Mouse (Mus musculus) thymus, postnatal 10 days (tissue): Measurements from ENCODE around the gene Artn.

Source experiments
- DNase-seq, 2 experiments: peaks; one replicate each; pipeline ENCODE4 v3.0.0; 2021; ENCODE audit warnings: low spot score in 2 of 2

Artn gene

DNA sequence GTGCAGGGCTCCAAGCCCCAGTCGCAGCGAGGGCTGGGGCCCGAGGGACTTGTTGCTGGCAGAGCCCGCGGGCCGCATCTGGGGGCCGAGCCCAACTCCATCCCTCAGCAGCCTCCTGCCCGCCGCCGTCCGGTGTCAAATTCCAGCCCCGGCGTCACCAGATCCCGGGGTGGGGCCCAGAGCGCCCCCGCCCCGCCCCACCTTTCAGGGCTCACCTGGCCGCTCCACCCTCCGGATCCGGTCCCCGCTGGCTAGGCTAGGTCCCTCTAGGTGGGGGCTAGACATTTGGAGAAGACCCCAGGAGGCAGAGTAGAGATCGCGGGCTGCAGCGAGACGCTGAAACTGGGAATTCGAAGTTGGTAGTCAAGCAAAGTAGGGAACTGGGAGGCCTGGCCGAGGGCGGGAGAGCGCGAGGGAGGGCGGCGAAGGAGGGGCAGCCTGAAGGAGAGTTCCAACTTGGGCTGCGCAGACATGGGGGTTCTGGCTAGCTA is at the start of gene Artn:
Artn (minus strand) TSS at position 373 of the 491 bp plus-strand sequence.
- DNase-seq, result no peak

DNA sequence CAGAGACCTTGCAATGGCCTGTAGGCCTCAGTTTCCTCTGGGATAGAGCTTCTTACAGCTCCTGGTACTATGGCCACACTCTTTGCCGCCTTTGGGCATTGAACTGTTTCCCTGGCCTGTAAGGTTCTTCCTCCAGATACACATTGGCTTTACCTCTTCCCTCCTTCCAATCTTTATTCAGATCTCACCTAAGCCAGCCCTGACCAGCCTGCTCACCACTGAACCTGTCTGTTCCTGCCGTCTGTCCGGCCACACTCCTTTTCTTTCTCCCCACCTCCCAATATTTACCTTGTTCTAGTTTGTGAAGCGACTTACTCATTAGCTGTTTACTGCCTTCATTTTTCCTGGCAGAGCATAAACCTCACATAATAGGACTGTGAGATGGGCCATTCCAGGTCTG is 49.6 kb upstream of the Artn start:
- DNase-seq, result no peak

DNA sequence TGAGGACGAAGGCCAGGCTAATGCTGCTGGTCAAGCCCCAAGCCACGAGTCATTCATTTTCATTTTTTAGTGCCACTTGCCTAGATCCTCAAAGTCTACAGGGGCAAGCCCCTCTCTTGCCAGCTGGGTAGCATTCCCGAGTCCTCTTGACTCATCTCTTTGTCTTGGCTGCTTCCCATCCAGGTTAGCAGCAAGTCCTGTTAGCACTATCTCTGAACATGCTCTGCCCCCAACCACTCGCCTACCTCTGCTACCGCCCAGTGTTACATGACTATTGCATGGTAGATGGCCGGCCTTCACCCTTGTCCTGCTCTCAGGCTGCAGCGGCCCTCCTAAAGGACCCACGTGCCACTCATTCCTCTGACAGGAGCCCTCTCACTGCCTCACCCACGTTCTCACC is 48.7 kb upstream of the Artn start:
- DNase-seq, result no peak

DNA sequence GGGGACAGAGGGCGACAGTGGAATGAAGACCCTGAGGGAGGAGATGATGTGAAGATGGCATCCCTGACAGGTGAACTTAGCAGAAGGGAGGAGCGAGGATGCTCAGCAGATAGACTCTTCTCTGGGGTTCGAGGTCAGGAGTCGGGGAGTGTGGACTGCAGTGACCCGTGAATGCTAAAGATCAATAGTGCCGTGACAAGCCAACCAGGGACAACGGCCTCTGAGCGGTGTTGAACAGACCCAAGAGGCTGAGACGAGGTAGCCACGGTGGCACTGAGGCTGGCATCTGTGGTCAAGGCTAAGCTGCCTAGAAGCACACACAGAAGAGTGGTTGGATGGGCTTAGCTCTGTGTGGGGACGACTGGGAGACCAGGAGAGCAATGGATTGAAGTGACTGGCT is 48.3 kb upstream of the Artn start:
- no peak for DNase-seq

DNA sequence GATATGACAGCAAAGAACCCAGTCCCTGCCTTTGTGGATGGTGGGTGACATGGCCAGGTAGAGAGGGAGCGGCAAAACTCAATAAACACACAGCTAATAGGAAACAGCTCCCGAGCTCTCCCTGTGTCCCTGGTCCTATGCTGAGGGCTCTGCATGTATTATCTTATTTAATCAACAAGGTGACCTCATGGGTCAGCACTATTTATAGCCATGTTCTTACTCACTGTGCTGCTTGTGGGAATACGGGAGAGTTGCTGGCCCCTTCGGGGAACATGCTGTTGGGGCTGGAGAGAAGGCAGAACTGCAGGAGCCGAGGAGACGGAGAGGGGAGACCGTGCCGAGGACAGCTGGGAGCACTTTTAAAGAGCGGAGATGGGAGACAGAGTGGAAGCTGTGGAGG is 47.8 kb upstream of the Artn start:
- no peak for DNase-seq

DNA sequence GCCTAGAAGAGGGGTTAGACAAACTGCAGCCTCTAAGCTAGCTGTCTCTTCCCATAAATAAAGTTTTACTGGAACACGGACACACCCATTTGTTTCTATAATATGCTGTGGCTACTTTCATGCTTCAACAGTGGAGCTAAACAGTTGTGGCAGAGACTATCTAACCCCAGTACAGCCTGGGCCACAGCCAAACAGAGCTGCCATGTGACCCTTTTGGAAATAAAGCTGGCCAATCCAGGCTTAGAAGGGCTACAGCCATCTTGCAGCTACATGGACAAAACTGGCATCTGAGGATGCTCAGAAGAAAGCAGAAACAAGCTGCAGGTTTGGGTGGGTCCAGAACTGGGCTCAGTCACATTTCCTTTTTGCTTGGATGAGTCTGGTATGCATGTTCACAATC is 46.3 kb upstream of the Artn start:
- DNase-seq, result no peak

DNA sequence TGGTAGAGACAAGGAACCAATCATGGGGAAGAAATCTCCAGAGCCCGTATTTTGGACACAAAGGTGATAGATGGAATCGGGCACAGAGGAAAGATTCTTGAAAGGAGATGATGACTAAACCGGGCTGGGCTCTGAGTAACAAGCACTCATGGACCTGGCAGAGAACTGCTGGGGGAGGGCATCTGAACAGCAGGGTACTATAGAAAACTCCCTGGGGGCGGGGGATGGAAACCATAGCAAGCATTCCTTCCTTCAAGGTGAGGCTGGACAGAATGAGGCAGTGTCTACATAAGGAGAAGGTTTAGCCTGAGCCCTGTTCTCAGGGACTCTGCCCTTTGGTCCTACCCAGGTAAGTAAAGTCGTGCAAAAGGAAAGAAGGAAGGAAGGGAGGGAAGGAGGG is 45.2 kb upstream of the Artn start:
- DNase-seq, result no peak

DNA sequence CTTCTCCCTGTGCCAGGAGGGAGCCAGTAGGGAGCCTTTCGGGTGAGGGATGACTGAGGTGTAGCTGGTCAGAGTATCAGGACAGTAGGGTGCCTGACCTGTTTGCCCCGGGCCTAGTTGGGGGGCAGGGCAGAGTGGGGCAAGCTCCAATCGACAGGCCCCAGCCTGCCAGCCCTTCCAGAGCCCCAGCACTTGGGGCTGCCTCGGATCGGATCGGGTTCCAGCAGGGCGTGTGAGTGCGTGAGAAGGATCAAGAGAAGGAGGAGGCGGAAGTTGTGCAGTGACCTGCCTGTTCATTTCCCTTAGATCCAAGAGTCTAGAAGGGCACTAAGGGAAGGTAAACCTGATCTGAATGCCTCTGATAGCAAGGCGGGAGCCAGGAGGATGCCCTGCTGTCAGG is 43.4 kb upstream of the Artn start:
- DNase-seq, result no peak

DNA sequence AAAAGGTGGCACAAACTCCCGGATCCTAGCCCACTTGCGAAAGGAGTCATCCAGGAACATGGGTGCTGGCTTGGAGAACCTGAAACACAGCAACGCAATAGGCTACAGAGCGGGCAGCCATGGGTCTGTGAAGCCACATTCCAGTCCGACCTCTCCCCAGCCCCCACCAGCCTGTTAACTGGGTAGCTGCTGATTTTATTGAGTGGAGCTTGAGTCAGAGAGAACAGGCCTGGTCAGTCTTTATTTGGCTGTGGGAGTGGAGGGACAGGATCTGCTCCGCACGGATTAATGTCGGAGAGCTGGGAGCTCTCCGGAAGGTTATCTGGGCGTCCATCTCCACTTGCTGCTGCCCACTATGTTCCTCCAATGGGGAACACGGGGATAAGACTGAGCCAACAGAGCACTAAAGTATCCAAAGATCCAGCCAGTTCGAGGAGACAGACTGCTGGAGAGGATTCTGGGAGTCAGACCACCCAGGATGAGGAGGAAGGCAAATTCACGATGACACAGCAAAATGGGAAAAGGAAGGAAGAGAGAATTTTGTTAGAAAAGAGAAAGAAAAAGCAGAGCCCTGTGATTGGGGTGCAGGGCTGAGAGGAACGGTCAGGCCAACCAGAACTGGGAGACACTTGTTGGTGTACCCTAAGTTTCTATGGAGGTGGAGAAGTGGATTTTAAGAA is 34.9 kb upstream of the Artn start:
- DNase-seq, result no peak

DNA sequence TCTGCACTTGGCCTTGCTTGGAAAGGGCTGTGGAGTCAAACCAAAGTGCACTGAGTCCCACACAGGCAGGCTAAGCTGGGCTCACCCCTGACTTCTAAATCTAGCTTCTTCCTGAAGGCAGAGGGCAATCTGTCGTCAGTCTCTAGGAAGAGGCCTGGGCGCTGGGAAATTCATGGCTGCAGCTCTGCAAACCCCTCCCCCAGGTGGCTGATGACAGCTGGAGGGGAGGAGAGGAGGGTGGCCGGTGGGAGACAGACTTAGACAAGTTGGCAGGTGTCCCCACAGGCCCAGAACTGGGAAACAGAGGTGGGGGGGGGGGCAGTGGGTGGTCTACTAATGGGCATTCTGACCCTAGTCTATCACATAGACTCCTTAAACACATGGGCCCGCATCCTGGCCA is 27.9 kb upstream of the Artn start:
- DNase-seq, result no peak

DNA sequence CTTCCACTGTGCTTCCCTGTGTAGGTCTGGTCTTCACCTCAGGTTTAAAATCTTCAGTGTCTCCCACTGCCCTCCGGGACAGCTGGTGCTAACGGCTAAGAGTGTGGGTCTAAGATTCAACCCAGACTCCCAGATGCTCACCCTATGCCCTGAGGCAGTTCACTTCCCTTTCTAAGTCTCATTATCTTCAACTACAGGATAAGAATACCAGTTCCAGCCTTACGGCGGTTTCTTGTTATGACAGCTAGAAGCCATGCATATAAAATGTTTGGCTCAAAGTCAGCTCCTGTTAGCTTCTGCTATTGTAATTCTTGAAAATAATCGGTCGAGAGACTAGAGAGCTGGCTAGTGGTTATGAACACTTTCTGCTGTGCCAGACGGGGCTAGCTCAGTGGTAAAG is 17.9 kb upstream of the Artn start:
- DNase-seq, result no peak

DNA sequence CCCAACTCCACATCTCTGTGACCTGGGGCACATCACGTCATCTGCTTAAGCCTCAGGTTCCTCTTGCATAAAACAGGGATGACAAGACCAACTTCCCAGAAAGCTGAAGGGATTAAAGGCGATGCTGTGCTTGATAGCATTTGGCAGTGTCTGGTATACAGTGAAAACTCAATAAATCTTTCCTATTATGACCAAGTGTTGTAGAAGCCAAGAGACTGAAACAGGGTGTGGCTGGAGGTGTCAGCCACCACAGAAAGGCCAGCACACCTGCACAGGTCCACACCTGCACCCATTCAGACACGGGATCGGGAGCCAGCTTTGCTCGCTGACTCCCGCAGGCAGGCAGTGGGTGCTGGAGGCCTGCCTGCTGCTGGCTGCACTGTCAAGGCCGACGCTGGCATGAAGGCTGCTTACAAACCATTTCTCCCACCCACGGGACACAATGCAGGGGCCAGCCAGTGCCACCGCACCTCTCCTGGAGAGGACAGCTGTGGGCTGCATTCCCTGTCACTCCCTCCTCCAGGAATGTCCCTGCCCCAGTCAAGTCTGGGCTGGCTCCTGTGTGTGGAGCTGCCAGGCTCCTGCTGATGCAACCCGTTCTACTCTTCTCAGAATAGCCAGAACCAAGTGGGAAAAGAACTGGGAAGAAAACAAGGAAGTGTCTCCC is 17.2 kb upstream of the Artn start:
- no peak for DNase-seq

DNA sequence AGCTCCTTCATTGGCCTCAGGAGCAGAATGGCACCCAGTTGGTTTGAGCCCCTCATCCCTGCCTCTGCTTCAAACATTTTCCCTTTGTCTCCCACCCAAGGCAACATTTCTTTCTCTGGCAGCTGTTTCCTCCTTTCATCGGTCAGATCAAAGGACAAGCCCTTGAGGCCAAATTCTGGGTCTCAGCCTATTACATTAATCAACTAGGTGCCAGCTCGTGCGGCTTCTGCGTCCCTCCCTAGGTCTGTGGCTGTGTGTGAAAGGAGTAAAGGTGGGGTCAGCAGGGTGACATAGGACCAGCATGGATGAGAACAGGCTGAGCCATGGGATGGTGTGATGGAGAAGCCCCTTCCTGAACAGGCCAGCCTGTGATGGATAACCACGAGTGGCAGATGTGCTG is 13.8 kb upstream of the Artn start:
- no peak for DNase-seq

DNA sequence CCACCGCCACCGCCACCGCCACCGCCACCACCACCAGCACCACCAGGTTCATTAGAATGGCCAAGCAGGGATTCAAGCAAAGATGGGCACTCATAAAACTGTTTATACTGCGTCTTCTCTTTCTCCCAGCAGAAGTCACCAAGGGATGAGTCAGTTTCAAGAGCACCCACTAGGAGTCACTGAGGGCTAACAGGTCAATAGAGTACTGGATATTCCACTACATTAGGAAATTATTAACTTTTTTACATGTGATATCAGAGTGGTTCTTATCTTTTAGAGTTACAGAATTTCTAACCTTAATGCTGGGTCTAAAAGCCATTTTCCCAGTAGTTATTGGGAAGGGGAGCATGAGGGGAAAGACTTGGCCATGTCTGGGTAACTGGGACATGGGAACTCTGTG is 7.4 kb upstream of the Artn start:
- no peak for DNase-seq

DNA sequence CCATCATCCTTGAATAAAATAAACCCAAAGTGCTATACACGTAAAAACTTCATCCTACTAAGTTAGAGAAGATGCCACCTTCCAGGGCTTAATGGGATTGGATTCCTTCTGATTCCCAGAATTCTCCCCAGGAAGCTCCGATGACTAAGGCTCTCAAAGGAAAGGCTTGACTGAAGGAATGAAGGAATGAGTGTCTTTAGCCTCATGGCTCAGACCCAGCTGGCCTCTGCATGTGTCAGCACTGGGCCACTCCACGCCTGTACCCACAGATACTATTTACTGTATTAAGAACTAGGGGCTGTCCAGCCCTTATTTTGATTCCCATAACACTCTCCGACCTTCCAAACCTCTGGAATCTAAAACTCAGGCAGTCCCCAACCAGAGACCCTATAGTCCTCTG is 4.5 kb upstream of the Artn start:
- DNase-seq, result no peak

DNA sequence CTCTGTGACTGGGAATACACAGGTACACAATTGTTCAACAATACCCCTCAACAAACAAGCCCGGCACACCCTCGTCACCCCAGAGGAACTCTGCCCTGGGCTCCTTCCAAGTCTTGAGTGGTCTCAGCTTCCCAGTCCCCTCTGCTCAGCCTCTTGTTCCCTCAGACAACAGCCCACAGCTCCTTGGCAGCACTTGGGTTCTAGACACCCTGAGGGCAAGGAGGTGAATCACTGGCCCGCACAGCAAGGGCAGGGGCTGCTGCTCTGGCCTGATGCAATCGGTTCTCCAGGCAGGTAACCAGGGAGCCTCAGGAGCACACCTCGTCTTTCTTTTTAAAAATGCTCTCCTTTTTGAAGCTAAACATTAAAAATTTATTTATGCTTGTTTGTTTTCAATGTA is 3.7 kb upstream of the Artn start:
- no peak for DNase-seq

DNA sequence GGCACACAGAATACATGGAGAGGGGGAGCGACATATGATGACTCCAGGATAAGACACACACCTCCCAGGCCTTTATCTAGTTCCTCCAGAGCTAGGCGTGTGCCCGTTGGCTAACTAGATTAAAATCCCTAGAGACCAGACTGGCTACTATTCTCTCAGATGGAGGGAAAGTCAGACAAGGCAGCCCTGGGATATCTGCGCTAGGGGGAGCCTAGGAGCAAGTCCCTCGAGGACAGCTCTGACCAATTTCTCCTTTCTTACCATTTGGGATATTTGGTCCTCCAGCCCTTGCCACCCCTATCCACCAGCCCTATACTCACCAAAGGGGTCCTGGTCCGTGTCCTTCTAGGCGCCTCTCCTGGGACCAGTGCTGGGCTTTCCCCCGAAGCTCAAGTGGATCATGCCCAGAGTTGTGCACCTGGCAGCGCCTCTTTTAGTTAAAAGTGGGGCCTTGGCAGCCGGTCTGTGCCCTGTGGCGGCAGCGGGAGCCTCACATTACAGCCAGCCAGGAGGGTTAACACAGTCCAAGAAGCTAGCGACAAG is 793 bp downstream of the Artn start:
- DNase-seq, result peak in 1 of 2 experiments; percentile 15

DNA sequence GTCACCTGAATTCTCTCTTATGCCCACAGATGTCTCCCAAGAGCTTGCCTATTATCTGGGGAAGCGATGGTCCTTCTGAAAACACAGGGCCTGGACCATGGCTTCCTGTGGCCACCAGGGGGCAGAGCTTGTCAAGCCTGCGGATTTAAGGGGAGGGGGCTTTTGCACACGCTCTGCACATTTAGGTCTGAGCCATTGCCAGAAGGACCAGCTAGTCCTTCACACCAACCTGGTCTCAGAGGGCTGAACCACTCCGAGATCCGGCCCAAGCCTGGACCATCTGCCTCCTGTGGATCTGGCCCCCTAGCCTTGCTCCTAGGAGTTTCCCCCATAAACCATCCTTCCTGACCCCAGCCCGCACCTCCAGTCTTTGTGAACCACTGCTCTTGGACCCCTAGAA is 1.3 kb downstream of the Artn start:
- peak in 1 of 2 experiments; percentile 36 for DNase-seq

DNA sequence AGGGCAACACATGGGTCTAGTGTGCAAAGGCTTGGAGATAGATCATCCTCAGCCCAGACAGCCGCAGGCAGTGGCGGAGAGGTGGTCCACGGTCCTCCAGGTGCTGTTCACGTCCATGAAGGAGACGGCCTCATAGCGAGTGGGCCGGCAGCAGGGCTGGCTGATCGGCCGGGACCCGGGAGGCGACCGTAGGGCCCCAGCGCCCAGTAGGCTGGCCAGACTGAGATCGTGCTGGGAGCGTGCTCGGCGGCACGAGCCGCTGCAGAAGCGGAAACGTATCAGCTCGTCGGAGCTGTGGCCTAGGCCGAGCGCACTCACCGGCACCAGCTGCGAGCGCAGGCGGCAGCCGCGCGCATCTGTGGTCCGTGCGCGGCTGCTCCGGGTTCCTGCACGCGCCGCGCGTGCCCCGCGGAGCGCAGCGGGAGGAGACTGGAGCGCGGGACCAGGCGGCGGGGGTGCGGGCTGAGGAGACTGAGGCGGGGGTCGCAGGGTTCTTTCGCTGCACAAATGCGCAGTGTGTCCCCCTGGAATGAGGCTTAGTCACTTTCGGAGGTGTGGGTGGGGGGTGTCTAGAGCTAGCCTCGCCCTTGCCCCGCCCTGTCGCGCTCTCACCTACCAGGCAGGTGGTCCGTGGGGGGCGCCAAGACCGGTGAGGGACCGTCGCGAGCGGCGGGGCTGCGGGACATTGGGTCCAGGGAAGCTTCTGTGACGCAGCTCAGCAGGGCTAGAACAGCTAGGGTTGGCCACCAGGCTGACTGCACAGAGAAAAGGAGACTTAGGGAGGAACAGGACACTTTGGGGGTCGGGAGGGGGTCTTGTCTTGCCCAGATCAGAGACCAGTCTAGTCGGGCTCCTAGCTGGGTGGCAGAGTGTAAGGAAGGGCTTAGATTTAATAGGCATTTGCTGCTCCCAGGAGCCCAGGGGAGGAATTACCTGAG is 2.7 kb downstream of the Artn start:
- peak in 1 of 2 experiments; percentile 30 for DNase-seq

DNA sequence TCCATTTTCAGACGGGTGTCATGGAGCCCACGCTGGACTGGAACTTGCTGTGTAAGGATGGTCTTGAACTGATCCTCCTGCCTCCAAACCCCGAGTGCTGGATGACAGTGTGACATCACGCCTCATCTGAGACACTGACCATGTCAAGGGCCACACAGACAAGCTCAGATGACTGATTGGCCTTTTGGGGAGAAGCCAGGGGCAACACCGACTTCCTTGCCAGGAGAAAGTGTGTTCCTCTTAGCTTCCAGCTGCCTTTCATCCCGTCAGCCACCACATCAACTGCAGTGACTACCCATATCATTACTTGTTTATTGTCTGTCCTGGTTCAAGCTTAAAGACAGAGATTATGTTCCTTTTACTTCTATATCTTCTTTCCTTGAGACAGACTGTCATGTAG is 4.6 kb downstream of the Artn start:
- DNase-seq, result no peak

DNA sequence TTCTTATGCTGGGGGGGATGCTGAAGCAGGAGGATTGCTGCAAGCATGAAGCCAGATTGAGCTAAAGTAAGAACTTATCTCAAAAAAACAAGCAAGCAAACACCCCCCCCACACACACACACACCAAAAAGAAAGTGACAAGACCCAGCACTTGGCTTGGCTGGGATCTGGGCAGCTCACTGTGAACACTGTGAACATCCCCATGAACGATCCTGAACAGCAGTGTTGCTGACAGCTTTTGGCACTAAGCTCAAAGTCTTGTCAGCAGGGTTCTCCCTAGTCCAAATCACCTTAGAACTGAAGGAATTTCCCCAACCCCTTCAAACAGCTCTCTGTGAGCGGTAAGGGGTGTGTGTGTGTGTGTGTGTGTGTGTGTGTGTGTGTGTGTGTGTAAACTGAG is 6.1 kb downstream of the Artn start:
- DNase-seq, result no peak

DNA sequence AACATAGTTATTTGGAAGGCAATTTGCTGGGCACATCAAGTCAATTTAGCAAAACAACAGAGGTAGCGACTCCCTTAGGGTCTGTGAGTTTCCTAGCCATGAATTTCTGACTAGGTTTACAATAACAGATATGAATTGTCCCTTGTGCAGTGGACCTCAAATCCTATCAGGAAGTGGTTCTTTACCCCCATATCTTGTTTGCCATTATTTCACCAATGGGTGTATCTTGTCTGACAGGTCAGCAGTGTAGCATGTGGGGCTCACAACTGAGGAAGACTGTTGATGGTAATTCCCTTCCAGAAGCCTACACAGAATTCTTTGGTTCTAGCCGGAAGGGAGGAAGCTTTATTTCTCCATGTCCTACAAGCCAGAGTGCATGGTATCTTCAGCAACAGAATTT is 8.2 kb downstream of the Artn start:
- no peak for DNase-seq
